ENCODE assay signal across 7 mouse cellular contexts in the genomic region with DNA sequence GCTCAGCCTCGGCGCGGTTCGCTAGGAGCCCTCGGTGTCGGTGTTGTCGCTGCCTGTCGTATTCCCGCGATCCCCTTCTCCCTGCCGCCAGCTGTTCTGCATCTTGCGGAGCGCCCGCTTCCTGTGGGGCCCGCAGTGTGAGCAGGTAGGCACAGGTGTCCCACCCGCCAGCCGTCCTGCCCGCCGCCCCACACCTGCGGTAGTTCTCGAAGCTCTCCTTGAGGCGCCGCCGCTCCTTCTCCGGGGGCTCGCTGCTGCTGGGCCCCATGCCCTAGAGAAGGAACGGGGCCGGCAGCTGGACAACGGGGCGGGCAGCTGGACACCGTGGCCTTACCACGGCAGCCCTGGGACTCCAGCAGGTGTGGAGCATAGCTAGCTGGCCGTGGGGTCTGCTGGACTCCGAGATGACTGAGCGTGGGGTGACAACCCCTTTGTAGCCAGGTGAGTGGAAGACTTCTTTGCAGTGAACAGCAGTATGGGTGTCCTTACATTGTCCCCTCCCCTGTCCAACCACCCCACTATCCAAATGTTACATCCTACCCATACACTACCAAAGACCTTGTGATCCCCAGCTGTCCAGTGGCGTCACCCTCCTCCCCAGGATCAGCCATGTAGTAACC. TPM values are rescaled to one million over a fixed set of nuclear protein-coding genes. Genes with fewer than 3 reads are reported as not detected.
A peak's percentile ranks its signal among the peaks of the same experiment; 100 is the strongest.
DNase-seq lines count a peak whose midpoint lies in the region; ATAC-seq and TF ChIP-seq lines count a peak whose summit lies in the region.

No protein-coding gene starts in this region.

- DNase-seq in lung, adult 2 months, result peak; percentile 61
- DNase-seq in lung, postnatal 25 days (ENCODE audit: low spot score), result no peak
- peak; percentile 37 to 45 for DNase-seq in adrenal gland, postnatal 36 days
- no peak for DNase-seq in midbrain, embryonic 10.5 days (ENCODE audit: low spot score)
- peak; percentile 74 to 87 for DNase-seq in thymus, postnatal 36 days

- H3K9ac ChIP-seq in hindbrain, embryonic 12.5 days, result peak overlapping the region; percentile 91

- peaks cover 17% of the 10 kb centered on the region for H3K4me1 ChIP-seq in lung, adult 2 months (ENCODE audit: control insufficient read depth, insufficient read depth, low read length)
- H3K4me1 ChIP-seq in cortical plate, adult 2 months (ENCODE audit: control insufficient read depth, insufficient read depth, low read length), result peaks cover 8% of the 10 kb centered on the region; the same call in 1 of the 2 replicates
- peaks cover 26% of the 10 kb centered on the region for H3K4me1 ChIP-seq in hindbrain, embryonic 12.5 days
- H3K4me1 ChIP-seq in midbrain, embryonic 10.5 days, result peaks cover 41% of the 10 kb centered on the region

- H3K27me3 ChIP-seq in hindbrain, embryonic 12.5 days, result no peaks in the 10 kb centered on the region
- H3K27me3 ChIP-seq in midbrain, embryonic 10.5 days (ENCODE audit: low read depth, poor library complexity, severe bottlenecking), result no peaks in the 10 kb centered on the region

- TF ChIP-seq POLR2A in lung, adult 2 months (IDR thresholded peaks at IDR 0.05; ENCODE audit: borderline replicate concordance, extremely low read depth, low read depth, low read length), result no peak
- TF ChIP-seq POLR2A in cortical plate, adult 2 months (IDR thresholded peaks at IDR 0.05; ENCODE audit: extremely low read depth, insufficient read depth, low read length), result no peak

- peak overlapping the region; percentile 54 for H3K27ac ChIP-seq in cortical plate, adult 2 months (ENCODE audit: insufficient read depth, low read length)
- peak overlapping the region; percentile 75 for H3K27ac ChIP-seq in hindbrain, embryonic 12.5 days
- H3K27ac ChIP-seq in midbrain, embryonic 10.5 days (replicated peaks), result peak overlapping the region; percentile 96

- peak overlapping the region; percentile 96 for H3K4me2 ChIP-seq in hindbrain, embryonic 12.5 days (replicated peaks)

- peak; percentile 41 for ATAC-seq in hindbrain, embryonic 12.5 days (ENCODE audit: low FRiP score)

- 3% methylated on average over 36 of the region's 36 CpGs for WGBS in lung, adult 2 months
- WGBS in hindbrain, embryonic 12.5 days, result 2% methylated on average over 36 of the region's 36 CpGs
- WGBS in midbrain, embryonic 10.5 days, result 4% methylated on average over 36 of the region's 36 CpGs

- H3K4me3 ChIP-seq in lung, adult 2 months (replicated peaks; ENCODE audit: extremely low read depth, low read depth, low read length), result peak overlapping the region; percentile 93
- H3K4me3 ChIP-seq in cortical plate, adult 2 months (ENCODE audit: insufficient read depth, low read length), result peak overlapping the region; percentile 69
- H3K4me3 ChIP-seq in hindbrain, embryonic 12.5 days, result peak overlapping the region; percentile 78
- peak overlapping the region; percentile 93 for H3K4me3 ChIP-seq in midbrain, embryonic 10.5 days

- no peak for TF ChIP-seq CTCF in lung, adult 2 months (IDR thresholded peaks at IDR 0.05; ENCODE audit: insufficient read depth, low read length)
- no peak for TF ChIP-seq CTCF in cortical plate, adult 2 months (IDR thresholded peaks at IDR 0.05; ENCODE audit: extremely low read depth, insufficient read depth, low read length)

- H3K9me3 ChIP-seq in hindbrain, embryonic 12.5 days (replicated peaks), result no peaks in the 10 kb centered on the region
- H3K9me3 ChIP-seq in midbrain, embryonic 10.5 days (replicated peaks), result no peaks in the 10 kb centered on the region

- H3K36me3 ChIP-seq in hindbrain, embryonic 12.5 days, result peaks cover 29% of the 10 kb centered on the region
- peaks cover 36% of the 10 kb centered on the region for H3K36me3 ChIP-seq in midbrain, embryonic 10.5 days

RNA-seq across cellular contexts. Expression of a gene that starts 0.5 kb away (rescaled TPM):
- 16.3 and 16.4 TPM in 2 replicates for polyA plus RNA-seq in lung, adult 2 months (2012; rRNA removed)
- 10 to 100 TPM; 22.2 to 22.9 TPM for total RNA-seq in adrenal gland, postnatal 36 days (2021)
- polyA plus RNA-seq in cortical plate, adult 2 months (2012; rRNA removed), result 37.9 and 38.0 TPM in 2 replicates
- 33.2 and 34.7 TPM in 2 replicates for polyA plus RNA-seq in hindbrain, embryonic 12.5 days (2016; fragmentation: Nextera tagmentation; extraction: Ambion mirVana)
- polyA plus RNA-seq in midbrain, embryonic 10.5 days (2016; fragmentation: Nextera tagmentation; extraction: Ambion mirVana), result 35.1 and 39.2 TPM in 2 replicates

RNA-seq across cellular contexts. Expression of a gene that starts 8.3 kb away (rescaled TPM):
- 27.1 and 30.6 TPM in 2 replicates for polyA plus RNA-seq in lung, adult 2 months (2012; rRNA removed)
- 1 to 10 TPM; 1.3 to 1.9 TPM for total RNA-seq in adrenal gland, postnatal 36 days (2021)
- 5.2 and 5.3 TPM in 2 replicates for polyA plus RNA-seq in cortical plate, adult 2 months (2012; rRNA removed)
- 0.78 and 1.1 TPM in 2 replicates for polyA plus RNA-seq in hindbrain, embryonic 12.5 days (2016; fragmentation: Nextera tagmentation; extraction: Ambion mirVana)
- 0.77 and 1.9 TPM in 2 replicates for polyA plus RNA-seq in midbrain, embryonic 10.5 days (2016; fragmentation: Nextera tagmentation; extraction: Ambion mirVana)

RNA-seq across cellular contexts. Expression of a gene that starts 28.1 kb away (rescaled TPM):
- polyA plus RNA-seq in lung, adult 2 months (2012; rRNA removed), result 27.9 and 31.0 TPM in 2 replicates
- total RNA-seq in adrenal gland, postnatal 36 days (2021), result 10 to 100 TPM; 24.7 to 34.4 TPM
- polyA plus RNA-seq in cortical plate, adult 2 months (2012; rRNA removed), result 81.7 and 92.4 TPM in 2 replicates
- 36.2 and 37.3 TPM in 2 replicates for polyA plus RNA-seq in hindbrain, embryonic 12.5 days (2016; fragmentation: Nextera tagmentation; extraction: Ambion mirVana)
- polyA plus RNA-seq in midbrain, embryonic 10.5 days (2016; fragmentation: Nextera tagmentation; extraction: Ambion mirVana), result 32.5 and 34.4 TPM in 2 replicates

RNA-seq across cellular contexts. Expression of a gene that starts 36.7 kb away (rescaled TPM):
- polyA plus RNA-seq in lung, adult 2 months (2012; rRNA removed), result 89.2 and 94.4 TPM in 2 replicates
- total RNA-seq in adrenal gland, postnatal 36 days (2021), result 100 to 1,000 TPM in 1 of 2 experiments, 10 to 100 TPM in 1; 97.9 to 102 TPM
- 284 and 325 TPM in 2 replicates for polyA plus RNA-seq in cortical plate, adult 2 months (2012; rRNA removed)
- polyA plus RNA-seq in hindbrain, embryonic 12.5 days (2016; fragmentation: Nextera tagmentation; extraction: Ambion mirVana), result 179 and 188 TPM in 2 replicates
- polyA plus RNA-seq in midbrain, embryonic 10.5 days (2016; fragmentation: Nextera tagmentation; extraction: Ambion mirVana), result 128 and 132 TPM in 2 replicates

RNA-seq across cellular contexts. Expression of a gene that starts 36.7 kb away (rescaled TPM):
- 20.0 and 28.1 TPM in 2 replicates for polyA plus RNA-seq in lung, adult 2 months (2012; rRNA removed)
- total RNA-seq in adrenal gland, postnatal 36 days (2021), result 100 to 1,000 TPM; 142 to 145 TPM
- polyA plus RNA-seq in cortical plate, adult 2 months (2012; rRNA removed), result 102 TPM in 2 replicates
- polyA plus RNA-seq in hindbrain, embryonic 12.5 days (2016; fragmentation: Nextera tagmentation; extraction: Ambion mirVana), result 107 and 110 TPM in 2 replicates
- 156 TPM in 2 replicates for polyA plus RNA-seq in midbrain, embryonic 10.5 days (2016; fragmentation: Nextera tagmentation; extraction: Ambion mirVana)

Comparison
In these comparisons a context has a peak if more than half of its experiments do, and no peak if none do; other contexts are left out.
1. DNase-seq: peak in lung, adult 2 months (single experiment), adrenal gland, postnatal 36 days (2 of 2) and thymus, postnatal 36 days (2 of 2); none in lung, postnatal 25 days (single experiment) and midbrain, embryonic 10.5 days (single experiment).
2. Peak in every context shown above with its lines, with median percentiles within 50 percentile points of each other: H3K4me3 ChIP-seq and H3K27ac ChIP-seq.